Mouse (Mus musculus): ENCODE measurements around the gene Krtap6-5.
"Not testable (repeated sequence)": the region's sequence is repeated elsewhere in the genome, so short reads cannot be mapped to it uniquely, and the experiment has no call there.

Krtap6-5 gene

GRCm38 (mm10) chr16:89047783-89048182 is at the start of gene Krtap6-5:
TSS of gene Krtap6-5 (minus strand) at chr16:89047883.
- no peak for DNase-seq (ENCODE audit: low spot score in 2 of 2)

GRCm38 (mm10) chr16:89071041-89071440 is 23.4 kb upstream of the Krtap6-5 start:
- not testable (repeated sequence) for DNase-seq (ENCODE audit: low spot score in 2 of 2)

- not testable (repeated sequence) for DNase-seq (ENCODE audit: low spot score in 2 of 2)
Observed at GRCm38 (mm10) chr16:89063902-89064301, 16.2 kb upstream of the Krtap6-5 start, which contains the start of gene 1110025L11Rik. TSS of gene 1110025L11Rik (minus strand) at chr16:89064002.

DNA sequence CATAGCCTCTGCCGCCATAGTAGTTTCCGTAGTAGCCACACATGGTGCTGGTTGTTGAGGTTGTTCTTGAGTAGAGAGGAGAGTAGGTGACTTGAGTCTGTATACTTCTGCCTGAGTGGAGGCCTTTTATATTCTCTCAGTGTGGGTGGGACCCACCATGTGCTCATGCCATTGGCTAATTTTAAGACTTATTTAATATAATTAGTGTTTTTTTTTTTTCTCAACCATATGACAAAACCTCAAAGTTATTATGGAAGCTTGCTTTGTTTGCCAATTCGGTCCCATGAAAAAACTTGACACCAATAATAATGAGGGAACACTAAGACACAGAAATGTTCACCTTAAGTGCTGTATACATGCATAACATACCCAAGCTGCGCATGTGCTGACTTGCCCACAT is 6.3 kb downstream of the Krtap6-5 start, which contains the start of gene Gm10228:
TSS of gene Gm10228 (minus strand) at position 101 of the 400 bp plus-strand sequence.
- not testable (repeated sequence) for DNase-seq (ENCODE audit: low spot score in 2 of 2)

- DNase-seq (ENCODE audit: low spot score in 2 of 2) = not testable (repeated sequence)
Observed at GRCm38 (mm10) chr16:89031399-89031798, 16.3 kb downstream of the Krtap6-5 start, which contains the start of gene Krtap6-1. TSS of gene Krtap6-1 (plus strand) at chr16:89031699.

DNA sequence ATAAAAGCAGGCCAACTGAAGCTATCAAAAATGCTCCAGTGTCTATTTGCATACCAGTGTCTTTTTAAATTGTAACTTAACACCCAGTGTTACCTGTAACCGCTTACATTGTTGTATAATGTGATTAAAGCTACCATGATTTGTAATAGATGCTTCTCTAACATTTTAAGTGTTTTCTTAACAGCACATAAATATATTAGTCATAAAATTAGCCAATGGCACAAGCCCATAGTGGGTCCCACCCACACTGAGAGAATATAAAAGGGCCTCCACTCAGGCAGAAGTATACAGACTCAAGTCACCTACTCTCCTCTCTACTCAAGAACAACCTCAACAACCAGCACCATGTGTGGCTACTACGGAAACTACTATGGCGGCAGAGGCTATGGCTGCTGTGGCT is 32.7 kb downstream of the Krtap6-5 start, which contains the start of gene Gm10229:
TSS of gene Gm10229 (plus strand) at position 301 of the 400 bp plus-strand sequence.
- not testable (repeated sequence) for DNase-seq (ENCODE audit: low spot score in 2 of 2)

GRCm38 (mm10) chr16:89013973-89014372 is 33.7 kb downstream of the Krtap6-5 start:
- DNase-seq (ENCODE audit: low spot score in 2 of 2) = no peak

DNA sequence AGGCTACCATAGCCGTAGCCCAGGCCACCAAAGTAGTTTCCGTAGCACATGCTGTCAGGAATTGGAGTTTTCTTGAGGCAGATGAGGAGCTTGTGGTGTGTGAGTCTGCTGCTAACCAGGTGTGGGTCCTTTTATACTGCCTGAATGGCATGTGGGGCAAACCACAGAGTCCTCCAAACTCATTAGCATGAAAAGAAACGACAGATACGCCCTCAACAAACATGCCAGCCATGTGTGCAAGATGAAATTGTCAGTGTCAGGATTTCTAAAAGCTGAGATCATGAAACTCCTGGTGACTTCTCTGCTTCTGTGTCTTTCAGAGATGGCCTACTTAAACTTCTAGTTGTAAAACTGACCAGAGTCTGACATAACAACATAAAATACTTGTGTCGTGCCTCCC is 37.0 kb downstream of the Krtap6-5 start, which contains the start of gene Krtap22-2:
TSS of gene Krtap22-2 (minus strand) at position 101 of the 400 bp plus-strand sequence.
- no peak for DNase-seq (ENCODE audit: low spot score in 2 of 2)

All from spleen, postnatal 10 days (tissue).